Mouse (Mus musculus) left cerebral cortex, adult 11 months (tissue): Measurements from ENCODE around the gene Noto.
"Not testable (repeated sequence)": the region's sequence is repeated elsewhere in the genome, so short reads cannot be mapped to it uniquely, and the experiment has no call there.

Source experiments
- DNase-seq: peaks from one replicate; pipeline ENCODE4 v3.0.0; 2022; ENCODE audit warnings: low spot score

Noto gene

GRCm38 (mm10) chr6:85431274-85431841 lies 7.7 kb downstream of the Noto start:
- no peak for DNase-seq

- peak; percentile 81 for DNase-seq
Measured at GRCm38 (mm10) chr6:85431842-85432431, 8.3 kb downstream of the Noto start, which contains the start of gene Smyd5. Gene Smyd5, plus strand, starts transcription at chr6:85431989.

- no peak for DNase-seq
Measured at GRCm38 (mm10) chr6:85433865-85434264, 10.2 kb downstream of the Noto start.

GRCm38 (mm10) chr6:85436204-85436603 lies 12.5 kb downstream of the Noto start:
- DNase-seq, result no peak

GRCm38 (mm10) chr6:85436631-85437030 lies 12.9 kb downstream of the Noto start:
- no peak for DNase-seq

GRCm38 (mm10) chr6:85441142-85441541 lies 17.5 kb downstream of the Noto start:
- no peak for DNase-seq

GRCm38 (mm10) chr6:85443488-85444233 lies 20.0 kb downstream of the Noto start:
- DNase-seq, result no peak

GRCm38 (mm10) chr6:85444266-85444965 lies 20.7 kb downstream of the Noto start:
- no peak for DNase-seq

GRCm38 (mm10) chr6:85445286-85445685 lies 21.6 kb downstream of the Noto start:
- no peak for DNase-seq

- no peak for DNase-seq
Measured at GRCm38 (mm10) chr6:85447351-85447750, 23.7 kb downstream of the Noto start.

- not testable (repeated sequence) for DNase-seq
Measured at GRCm38 (mm10) chr6:85450140-85450539, 26.5 kb downstream of the Noto start.

- peak; percentile 100 for DNase-seq
Measured at GRCm38 (mm10) chr6:85450697-85451663, 27.3 kb downstream of the Noto start, which contains the start of gene Cct7. Gene Cct7, plus strand, starts transcription at chr6:85451514.

GRCm38 (mm10) chr6:85451664-85452410 lies 28.2 kb downstream of the Noto start, which contains the start of gene Pradc1:
Gene Pradc1, minus strand, starts transcription at chr6:85451970.
- peak; percentile 96 for DNase-seq

GRCm38 (mm10) chr6:85452411-85452665 lies 28.7 kb downstream of the Noto start:
- no peak for DNase-seq

- no peak for DNase-seq
Measured at GRCm38 (mm10) chr6:85452816-85453215, 29.1 kb downstream of the Noto start.

GRCm38 (mm10) chr6:85459621-85460020 lies 35.9 kb downstream of the Noto start:
- no peak for DNase-seq

- DNase-seq, result no peak
Measured at GRCm38 (mm10) chr6:85465381-85465780, 41.7 kb downstream of the Noto start.

GRCm38 (mm10) chr6:85469660-85470430 lies 46.2 kb downstream of the Noto start:
- no peak for DNase-seq

GRCm38 (mm10) chr6:85471962-85472361 lies 48.3 kb downstream of the Noto start:
- no peak for DNase-seq

GRCm38 (mm10) chr6:85472542-85472941 lies 48.9 kb downstream of the Noto start:
- DNase-seq, result no peak
